Mouse (Mus musculus) kidney, postnatal 14 days (tissue): ENCODE results near the gene Sipa1.
A peak's percentile ranks its signal among the peaks of the same experiment; 100 is the strongest.

ENCODE experiments used
- DNase-seq: peaks from one replicate; pipeline ENCODE4 v3.0.0; 2022; ENCODE audit warnings: mixed read lengths

Gene Sipa1

DNA sequence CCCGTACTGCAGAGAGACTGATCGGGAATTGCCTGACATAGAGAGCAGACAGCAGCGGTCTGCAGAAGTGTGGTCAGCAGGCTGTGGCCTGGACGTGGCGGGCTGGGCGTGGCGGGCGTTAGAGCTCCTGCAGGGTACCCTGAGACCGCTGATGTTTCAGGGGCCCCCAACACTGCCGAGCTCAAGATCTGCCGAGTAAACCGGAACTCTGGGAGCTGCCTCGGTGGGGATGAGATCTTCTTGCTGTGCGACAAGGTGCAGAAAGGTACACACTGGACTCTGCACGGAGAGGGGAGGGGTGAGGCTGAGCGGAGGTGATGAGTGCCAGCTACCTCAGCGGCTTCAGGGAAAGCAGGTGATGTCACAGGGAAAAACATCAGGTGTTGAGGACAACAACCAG, 22.5 kb downstream of the Sipa1 start:
- DNase-seq, result no peak

DNA sequence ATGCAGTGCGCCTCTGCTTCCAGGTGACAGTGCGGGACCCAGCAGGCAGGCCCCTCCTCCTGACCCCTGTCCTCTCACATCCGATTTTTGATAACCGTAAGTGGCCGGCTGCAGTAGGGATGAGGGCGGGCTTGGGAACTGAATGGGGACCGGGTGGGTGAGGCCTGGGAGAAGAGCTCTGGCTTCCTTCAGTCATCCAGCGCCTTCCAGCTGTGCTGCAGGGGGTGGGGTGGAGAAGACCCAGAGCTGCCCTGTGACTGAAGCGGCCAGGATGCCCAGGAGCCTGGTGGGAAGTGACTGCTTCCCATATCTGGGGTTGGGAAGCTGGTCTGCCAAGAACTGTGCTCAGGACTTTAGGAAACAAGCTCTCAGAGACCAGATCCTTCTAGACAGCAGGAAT, 23.2 kb downstream of the Sipa1 start:
- no peak for DNase-seq

DNA sequence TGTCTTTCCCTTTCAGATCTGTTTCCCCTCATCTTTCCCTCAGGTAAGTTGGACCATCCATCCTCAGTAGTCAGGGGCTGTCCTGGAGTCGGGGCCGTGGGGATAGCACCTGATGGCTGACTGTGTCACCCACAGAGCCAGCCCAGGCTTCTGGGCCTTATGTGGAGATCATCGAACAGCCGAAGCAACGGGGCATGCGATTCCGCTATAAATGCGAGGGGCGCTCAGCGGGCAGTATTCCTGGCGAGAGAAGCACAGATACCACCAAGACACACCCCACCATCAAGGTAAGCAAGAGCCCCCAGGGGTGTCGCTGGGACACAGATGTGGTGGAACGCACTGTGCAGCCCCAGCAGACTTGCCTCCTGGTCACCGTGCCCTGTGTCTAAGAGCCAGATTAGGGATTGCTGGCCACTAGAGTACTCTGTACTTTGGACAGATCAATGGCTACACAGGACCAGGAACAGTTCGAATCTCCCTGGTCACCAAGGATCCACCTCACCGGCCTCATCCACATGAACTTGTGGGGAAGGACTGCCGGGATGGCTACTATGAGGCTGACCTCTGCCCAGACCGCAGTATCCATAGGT, 25.0 kb downstream of the Sipa1 start:
- no peak for DNase-seq

DNA sequence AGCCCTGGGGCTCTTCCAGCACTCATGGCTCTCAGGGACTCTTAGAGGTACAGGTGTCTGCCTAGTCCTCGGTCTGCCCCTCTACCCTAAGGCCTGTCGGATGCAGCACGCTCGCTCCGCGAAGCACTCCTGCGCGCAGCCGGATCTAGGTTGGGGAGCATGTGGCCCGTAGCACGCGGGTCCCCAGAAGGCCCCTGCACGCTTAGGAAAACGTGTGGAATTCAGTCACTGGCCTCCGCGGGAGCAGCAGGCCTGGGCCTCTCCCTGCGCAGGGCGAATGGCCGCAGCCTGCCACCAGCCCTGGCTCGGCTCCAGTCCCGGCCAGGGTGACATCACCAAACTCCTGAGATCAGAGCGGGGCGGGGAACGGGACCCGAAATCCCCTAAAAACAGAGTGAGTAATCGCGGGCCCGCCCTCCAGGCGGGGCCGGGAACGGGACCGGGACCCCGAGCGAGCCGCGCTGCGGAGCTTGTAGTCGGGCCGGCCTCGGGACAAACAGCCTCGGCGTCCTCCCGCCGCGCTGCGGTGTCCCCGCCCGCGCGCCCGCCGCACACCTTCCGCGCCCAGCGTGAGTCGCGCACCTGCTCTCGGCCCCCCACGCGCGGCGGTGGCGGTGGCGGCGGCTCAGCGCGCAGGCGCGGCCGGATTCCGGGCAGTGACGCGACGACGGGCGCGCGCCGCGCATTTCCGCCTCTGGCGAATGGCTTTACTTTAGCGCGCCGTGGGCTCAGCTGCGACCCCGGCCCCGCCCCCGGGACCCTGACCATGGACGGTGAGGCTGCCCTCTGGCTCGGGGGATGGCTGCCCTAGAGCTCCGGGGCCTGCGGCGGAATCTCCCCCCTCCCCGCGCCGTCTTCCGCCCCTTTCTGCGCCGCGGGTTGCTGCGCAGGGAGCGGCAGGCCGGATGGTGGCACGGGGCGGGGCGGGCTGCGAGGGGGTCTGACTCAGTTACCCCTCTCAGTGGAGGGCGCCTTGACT, 26.1 kb downstream of the Sipa1 start, which contains the start of gene Rela:
Gene Rela, plus strand, starts transcription at position 415 of the 979 bp plus-strand sequence.
- DNase-seq, result peak; percentile 94

DNA sequence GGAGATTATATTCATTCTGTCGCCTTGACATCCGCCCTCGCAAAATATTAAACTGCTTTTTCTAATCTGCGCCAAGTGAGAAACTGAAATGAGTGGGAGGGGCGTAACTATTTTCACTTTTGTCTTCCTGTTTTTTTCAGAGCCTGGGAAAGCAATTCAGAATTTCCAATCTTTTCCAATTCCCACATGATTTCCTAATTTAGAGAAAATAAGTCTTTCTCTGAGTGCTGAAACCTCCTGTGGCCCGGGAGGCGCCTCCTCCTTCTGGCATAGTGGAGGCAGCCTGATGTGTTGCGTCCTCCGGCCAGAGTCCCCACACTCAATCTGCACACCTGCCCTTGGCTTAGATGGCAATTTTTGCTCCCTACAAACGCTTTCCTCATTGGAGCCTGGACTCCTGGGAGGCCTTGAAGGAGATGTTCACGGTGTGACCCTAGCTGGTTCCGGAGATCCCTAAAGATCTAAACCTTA, 26.9 kb downstream of the Sipa1 start:
- DNase-seq, result peak; percentile 52

DNA sequence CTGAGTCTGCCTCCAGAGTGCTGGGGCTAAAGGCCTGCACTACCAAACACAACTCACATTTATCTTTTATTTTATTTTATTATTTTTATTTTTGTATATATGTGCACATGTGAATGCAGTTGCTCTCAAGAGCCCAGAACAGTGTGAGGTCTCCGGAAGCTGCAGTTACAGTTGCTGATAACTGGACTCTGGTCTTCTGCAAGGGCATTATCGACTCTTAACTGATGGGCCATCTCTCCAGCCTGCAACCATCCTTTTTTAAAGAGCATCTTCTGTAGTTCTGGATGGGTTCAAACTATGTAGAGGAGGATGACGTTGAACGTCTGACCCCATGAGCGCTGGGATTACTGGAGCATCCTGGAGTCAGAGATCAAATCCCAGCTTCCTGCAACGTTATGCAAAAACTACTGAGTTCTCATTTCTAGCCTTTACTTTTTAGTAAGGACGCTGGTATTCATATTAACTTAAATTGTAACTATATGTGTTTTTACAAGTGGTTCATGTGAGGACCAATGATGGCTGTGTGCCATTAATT, 27.4 kb downstream of the Sipa1 start:
- DNase-seq, result no peak

DNA sequence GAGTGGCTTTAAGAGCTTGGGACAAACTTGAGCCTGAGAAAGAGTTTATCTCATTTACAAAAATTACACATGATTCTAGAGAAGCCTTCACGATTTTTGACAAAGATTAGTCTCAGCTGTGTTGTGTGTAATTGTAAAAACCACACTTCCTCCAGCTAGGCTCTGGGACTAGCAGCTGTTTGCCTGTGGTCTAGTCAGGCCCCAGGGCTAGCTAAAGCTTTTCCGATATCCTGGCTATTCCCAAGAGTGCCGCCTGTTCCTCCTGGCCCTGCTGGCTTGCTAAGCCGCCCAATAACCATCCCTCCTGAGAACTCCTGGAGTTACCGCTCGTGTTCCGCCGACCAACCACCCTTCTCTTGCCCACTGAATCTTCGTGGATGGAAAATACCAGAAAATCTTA, 31.4 kb downstream of the Sipa1 start:
- no peak for DNase-seq

DNA sequence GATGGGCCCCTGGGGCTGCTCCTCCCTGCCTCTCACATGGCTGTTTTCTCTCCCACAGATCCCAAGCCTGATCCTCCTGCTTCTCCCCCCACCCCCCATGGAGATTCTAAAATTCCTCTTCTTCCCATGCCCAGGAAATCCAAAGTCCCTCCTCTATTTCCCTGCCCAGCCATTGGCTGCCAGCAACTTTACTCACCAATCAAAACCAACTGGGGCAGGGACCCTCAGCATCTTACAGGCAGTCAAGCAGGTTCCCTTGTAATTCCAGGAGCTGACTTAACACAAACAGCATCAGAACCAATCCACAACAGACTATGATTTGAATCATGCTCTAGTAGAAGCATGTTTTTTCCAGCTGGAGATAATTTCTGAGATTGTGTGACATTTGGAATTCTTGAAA, 33.6 kb downstream of the Sipa1 start:
- DNase-seq, result no peak

DNA sequence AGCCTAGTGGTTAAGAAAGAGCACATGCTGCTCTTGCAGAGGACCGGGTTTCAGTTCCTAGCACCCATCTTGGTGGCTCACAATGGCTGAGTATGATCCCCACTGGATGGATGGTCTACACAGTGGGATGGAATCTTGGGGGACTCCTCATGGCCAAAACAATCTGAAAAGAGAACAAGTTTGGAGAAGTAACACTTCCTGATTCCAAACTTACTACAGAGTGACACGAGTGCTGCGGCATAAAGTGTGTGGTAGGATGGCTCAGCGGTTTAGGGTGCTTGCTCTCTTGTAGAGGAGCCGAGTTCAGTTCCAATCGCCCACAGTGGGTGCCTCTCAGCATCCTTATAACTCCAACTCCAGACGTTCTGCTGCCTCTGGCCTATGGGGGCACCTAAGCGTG, 38.2 kb downstream of the Sipa1 start:
- DNase-seq, result no peak

DNA sequence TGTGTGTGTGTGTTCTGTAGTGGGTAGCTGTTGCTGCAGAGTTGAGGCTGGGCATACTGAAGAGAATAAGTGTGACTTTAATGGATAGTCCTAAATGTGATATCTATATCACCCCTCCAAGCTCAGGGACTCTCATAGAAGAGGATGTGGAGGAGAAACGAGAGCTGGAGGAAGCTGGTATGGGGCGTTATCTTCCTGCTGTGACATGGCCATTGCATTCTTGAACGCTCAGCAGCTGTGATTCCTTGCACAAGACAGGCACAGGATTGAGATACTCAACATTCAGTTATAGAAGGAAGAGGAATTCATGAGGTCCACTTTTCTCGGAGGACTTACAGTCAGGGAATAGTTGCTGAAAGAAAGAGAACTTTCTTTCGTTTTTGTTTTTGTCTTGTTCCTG, 41.6 kb downstream of the Sipa1 start:
- DNase-seq, result no peak

DNA sequence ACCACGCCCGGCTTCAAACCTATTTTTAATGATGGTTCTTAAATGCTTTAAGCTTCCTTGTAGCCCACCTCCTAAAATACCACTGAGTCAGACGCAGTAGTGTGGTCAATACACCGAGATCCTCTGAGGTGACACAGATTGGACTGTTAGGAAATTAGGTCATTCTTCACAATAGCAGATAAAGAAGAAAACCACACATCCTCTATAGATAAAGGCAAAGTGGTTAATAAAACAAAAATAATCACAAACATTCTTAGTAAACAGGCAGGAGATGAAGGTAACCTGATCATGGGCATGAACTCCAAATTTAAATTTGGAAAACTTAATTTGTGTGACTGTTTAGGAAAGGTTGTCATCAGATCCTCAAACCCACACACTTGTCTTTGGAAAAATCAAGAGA, 43.5 kb downstream of the Sipa1 start:
- DNase-seq, result no peak

DNA sequence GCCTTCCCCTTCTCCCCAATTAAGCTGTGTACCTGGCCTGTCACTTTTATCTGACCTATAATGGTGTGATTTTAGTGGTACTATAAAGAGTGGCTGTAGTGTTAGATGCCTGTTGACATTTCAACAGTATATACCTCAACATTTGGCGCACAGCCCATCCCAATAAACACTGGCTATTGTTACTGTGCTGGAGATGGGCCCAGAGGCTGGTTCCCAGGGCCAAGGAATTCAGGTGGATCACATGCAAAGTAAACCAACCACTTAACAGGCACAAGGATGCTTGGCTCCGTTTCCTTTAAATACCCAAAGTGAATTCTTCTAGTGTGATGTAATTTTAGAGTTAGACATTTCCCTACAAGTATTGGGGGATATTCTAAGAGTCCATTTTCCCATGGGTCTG, 48.6 kb downstream of the Sipa1 start:
- DNase-seq, result no peak

DNA sequence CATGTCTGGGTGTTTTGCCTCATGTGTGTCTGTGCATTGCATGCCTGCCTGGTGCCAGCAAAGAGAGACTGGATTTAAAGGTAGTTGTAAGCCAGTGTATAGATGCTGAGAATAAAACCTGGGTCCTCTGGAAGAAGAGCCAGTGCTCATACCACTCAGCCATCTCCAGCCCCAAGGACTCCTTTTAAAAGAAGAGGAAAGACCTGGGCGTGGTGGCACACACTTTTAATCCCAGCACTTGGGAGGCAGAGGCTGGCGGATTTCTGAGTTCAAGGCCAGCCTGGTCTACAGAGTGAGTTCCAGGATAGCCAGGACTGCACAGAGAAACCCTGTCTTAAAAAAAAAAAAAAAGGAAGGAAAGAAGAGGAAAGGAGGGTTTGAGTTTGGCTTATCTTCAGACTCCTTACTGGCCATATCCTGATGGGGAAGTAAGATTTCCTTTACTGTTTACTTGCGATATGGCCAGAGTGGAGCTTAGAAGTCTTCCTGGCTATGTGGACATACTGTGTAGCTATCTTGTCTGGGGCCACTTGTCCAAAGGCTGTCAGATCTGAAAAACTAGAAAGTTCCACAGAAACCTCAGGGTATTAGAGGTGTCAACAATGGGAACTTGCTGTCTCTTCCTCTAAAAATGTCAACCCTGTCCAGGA, 50.6 kb downstream of the Sipa1 start:
- DNase-seq, result no peak

DNA sequence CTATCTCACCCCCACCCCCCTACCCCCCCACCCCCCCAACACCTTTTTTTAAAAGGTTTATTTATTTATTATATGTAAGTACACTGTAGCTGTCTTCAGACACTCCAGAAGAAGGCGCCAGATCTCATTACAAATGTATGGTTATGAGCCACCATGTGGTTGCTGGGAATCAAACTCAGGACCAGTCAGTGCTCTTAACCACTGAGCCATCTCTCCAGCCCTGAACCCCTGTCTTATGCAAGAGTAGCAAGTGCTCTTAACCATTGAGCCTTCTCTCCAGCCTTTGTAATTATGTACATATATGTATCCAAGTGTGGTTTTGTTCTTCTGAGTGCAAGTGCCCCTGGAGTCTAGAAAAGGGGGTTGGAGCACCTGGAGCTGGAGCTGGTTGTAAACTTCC, 51.5 kb downstream of the Sipa1 start:
- no peak for DNase-seq

DNA sequence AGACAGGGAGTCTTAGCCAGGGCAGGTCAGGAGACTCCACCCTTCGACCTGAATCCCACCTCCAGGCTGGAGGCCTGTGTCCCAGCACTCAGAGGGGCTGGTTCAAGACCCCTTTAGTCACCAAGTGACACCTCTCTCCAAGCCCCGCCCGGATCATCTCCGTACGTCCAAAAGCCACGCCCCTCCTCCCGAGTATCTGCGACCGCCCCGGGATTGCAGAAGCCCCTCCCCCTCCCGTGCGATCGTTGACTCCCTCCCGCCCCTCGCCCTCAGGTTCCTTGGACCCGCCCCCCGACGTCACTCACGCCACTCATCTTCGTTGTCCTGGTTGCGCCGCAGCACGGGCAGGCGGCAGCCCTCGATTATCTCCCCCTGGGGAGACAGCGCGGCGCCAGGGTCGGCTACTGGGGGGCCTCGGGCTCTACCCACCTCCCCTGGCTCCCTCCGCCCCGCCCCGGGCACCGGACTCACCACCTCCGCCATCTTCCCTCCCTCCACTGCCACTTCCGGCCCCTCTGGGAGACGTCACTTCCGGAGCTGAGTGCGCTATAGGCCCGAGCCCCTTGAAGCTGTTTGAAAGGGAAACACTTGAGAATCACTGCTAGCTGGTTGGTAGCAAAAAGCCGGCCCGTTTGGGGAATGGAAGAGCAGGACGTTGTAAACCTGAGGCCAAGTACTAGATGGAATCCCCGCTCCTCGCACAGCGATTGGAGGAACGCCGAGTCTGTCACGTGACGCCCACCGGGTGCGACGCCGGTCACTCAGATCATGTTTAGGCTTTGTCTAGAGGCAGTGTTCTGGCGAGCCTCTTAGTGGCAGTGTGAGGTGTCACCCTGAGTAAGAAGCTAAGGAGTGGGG, 53.7 kb downstream of the Sipa1 start, which contains the start of gene Kat5:
Gene Kat5, minus strand, starts transcription at position 691 of the 858 bp plus-strand sequence.
- peak; percentile 94 for DNase-seq

DNA sequence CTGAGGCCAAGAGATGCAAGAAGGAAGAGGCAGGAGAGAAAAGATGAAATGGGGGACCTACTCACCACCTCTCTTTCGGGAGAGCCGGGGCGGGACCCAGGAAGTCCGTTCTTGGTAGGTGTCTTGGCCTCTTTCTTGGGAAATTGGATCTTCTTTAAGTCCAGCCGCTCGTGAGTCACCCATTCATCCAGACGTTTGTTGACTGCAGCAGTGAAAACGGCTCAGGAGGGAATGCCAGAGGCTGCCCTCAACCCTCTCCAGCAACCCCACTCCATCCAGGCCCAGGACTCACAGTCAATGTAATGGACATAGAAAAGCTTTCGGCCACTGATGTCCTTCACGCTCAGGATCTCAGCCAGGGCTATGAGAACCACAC, 54.3 kb downstream of the Sipa1 start:
- DNase-seq, result no peak

DNA sequence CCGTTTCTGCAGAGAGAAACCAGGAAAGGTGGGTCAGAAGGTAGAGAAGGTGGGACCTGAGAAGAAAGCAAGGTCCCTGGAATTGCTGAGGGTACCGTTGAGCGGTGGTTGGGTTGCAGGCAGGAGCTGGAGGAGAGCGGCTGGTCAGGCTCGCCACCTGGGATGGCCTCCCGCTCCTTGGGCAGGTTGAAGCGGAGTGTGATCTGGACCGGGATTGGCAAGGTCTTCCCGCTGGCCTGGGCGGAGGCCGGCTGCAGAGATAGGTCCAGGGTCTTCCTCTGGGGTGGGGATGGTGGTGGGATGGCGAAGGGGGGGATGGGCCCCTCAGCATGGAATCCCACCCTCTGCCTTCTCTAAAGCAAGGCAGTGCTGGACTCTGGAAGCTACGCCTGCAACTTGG, 54.8 kb downstream of the Sipa1 start:
- DNase-seq, result no peak

DNA sequence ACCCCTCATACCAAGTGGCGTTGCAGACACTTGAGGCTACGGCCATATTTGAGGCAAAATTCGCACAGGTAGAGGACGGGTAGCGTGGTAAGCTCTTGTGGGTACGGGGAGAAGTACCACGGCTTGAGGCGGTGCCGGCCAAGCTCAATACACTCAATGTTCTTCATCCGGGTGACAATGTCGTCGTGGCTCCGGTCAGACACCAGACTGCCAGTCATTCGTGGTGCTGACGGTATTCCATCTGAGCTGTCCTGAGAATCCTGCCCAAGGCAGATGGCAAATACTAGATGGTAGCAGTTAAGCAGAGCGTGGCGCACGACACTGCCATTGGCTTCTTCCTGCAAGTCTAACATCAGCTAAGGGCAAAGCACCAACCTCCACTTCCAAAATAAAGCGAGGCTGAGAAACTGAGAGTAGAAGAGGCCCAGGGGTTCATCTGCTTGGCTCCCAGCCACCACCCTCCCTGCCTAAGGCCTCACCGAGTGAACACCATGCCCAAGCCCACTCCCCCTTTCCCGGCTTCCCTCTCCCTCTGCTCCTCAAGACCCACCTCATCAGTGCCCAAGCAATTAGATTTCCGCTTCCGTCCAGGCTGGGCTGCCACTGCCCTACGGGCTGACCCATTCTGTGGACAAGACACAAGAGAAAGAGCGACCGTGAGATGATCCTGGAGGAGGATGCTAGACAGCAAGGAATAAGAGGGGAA, 55.6 kb downstream of the Sipa1 start:
- no peak for DNase-seq

DNA sequence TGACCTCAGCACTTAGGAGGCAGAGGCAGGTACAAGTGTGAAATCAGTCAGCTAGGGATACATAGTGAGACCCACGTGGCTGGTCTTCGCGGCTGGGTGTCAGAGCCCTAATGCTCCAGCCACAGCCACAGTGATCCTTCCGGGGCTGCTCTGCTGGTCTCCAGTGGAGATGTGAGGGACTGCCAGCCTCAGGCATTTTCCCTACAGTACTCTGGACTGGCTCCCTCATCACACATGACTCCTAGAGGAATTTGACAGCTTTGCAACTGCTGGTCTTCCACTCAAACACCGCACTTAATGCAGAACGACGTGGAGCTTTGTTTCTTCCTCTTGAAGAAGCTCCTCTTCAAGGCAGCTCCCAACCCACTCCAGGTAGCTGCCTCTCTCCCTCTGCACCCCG, 57.3 kb downstream of the Sipa1 start:
- DNase-seq, result no peak

DNA sequence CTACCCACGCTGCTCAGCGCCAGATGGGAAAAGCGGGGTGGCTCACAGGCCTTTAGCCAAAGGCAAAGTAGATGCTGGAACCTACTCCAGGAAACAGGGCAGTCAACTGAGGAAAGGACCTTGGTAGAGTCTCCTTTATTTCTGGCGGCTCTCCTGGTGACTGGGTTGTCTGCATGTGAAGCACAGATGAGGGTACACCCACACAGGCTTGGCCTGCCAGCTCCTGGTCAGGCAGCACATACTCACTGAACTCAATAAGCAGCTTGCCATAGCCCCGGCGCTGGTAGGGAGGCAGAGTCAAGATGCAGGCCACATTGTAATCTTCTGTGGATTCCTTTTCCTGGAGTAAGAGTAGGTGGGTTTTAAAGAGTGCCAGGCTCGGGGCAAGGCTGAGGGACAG, 58.4 kb downstream of the Sipa1 start:
- no peak for DNase-seq

DNA sequence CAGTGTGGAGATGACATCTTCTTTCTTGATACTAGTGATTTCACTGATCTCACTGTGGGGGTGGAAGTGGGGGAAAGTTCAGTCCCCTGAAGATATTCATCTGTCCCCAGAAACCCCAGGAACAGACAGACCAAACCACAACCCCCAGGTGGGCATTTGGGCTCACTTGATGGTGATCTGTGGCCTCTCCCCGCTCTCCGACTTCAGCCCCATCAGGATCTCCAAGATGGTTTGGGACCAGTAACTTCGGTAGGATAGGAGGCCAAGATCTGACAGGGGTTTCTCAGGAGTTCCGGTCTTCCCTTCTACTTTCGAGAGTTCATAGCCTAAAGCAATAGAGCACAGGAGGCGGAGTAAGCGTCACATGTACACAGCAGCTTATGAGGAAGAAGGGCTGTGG, 59.8 kb downstream of the Sipa1 start:
- DNase-seq, result no peak
